13 mouse cellular contexts compared by ENCODE assay signal in genomic region chr19:16314295-16314821, GRCm38 (mm10).
DNase-seq lines count a peak whose midpoint lies in the region; ATAC-seq and TF ChIP-seq lines count a peak whose summit lies in the region.
"Had no signal": no experiment of that assay in that cellular context is flagged by ENCODE, and none has a peak within 500 bp of the region (broad histone marks: within the 10 kb centered on the region; RNA-seq: fewer than 3 reads in every experiment).

No protein-coding gene starts in this region.

- TF ChIP-seq POLR2A in kidney, adult 2 months (IDR thresholded peaks at IDR 0.05; ENCODE audit: low read depth, low read length) = no peak

- H3K27me3 ChIP-seq in kidney, adult 2 months (replicated peaks; ENCODE audit: control insufficient read depth, insufficient read depth, low read length) = no peaks in the 10 kb centered on the region
- no peaks in the 10 kb centered on the region for H3K27me3 ChIP-seq in kidney, embryonic 14.5 days (ENCODE audit: control insufficient read depth, insufficient read depth, low read length)
- H3K27me3 ChIP-seq in midbrain, embryonic 14.5 days (ENCODE audit: control insufficient read depth, insufficient read depth, low read length) = no peaks in the 10 kb centered on the region
- no peaks in the 10 kb centered on the region for H3K27me3 ChIP-seq in midbrain, embryonic 11.5 days (ENCODE audit: control insufficient read depth, insufficient read depth, low read length)
- H3K27me3 ChIP-seq in intestine, embryonic 16.5 days (replicated peaks; ENCODE audit: control insufficient read depth, insufficient read depth, low read length) = no peaks in the 10 kb centered on the region
- H3K27me3 ChIP-seq: CH12.LX; embryonic facial prominence, embryonic 12.5 days; limb, embryonic 15.5 days had no signal

- WGBS in kidney, adult 2 months = 18% methylated on average over 4 of the region's 4 CpGs
- 69% methylated on average over 4 of the region's 4 CpGs for WGBS in kidney, embryonic 14.5 days
- WGBS in midbrain, embryonic 14.5 days = 16% methylated on average over 4 of the region's 4 CpGs
- WGBS in midbrain, embryonic 11.5 days = 39% methylated on average over 4 of the region's 4 CpGs
- WGBS in intestine, embryonic 16.5 days = 29% methylated on average over 4 of the region's 4 CpGs

- H3K36me3 ChIP-seq in kidney, adult 2 months (ENCODE audit: control insufficient read depth, insufficient read depth, low read length) = no peaks in the 10 kb centered on the region
- no peaks in the 10 kb centered on the region for H3K36me3 ChIP-seq in kidney, embryonic 14.5 days (ENCODE audit: control insufficient read depth, insufficient read depth, low read length)
- 0 out of 2 replicates have a peak, but pooled peaks cover 3% of the 10 kb centered on the region for H3K36me3 ChIP-seq in midbrain, embryonic 14.5 days (ENCODE audit: control insufficient read depth, insufficient read depth, low read length)
- no peaks in the 10 kb centered on the region for H3K36me3 ChIP-seq in midbrain, embryonic 11.5 days (ENCODE audit: control insufficient read depth, insufficient read depth, low read length)
- H3K36me3 ChIP-seq in intestine, embryonic 16.5 days (ENCODE audit: control insufficient read depth, insufficient read depth, low read length) = no peaks in the 10 kb centered on the region
- H3K36me3 ChIP-seq: embryonic facial prominence, embryonic 12.5 days; limb, embryonic 15.5 days had no signal

- no peak overlapping the region for H3K9ac ChIP-seq in kidney, embryonic 14.5 days (ENCODE audit: low read depth, low read length)
- no peak overlapping the region for H3K9ac ChIP-seq in midbrain, embryonic 14.5 days (replicated peaks; ENCODE audit: low read length)
- no peak overlapping the region for H3K9ac ChIP-seq in midbrain, embryonic 11.5 days (ENCODE audit: low read length)
- H3K9ac ChIP-seq in intestine, embryonic 16.5 days (ENCODE audit: low read depth, low read length) = no peak overlapping the region
- H3K9ac ChIP-seq: embryonic facial prominence, embryonic 12.5 days; limb, embryonic 15.5 days had no signal

- peak; percentile 48 for DNase-seq in kidney, adult 2 months
- DNase-seq in midbrain, embryonic 14.5 days = peak; percentile 71
- no peak for DNase-seq in midbrain, embryonic 11.5 days (ENCODE audit: low spot score, missing footprints)
- DNase-seq in cerebellum, adult 8-10 months = peak; percentile 48
- DNase-seq in lung, postnatal 36 days = peak; percentile 58
- no peak for DNase-seq in left cerebral cortex, adult 8-10 months (ENCODE audit: low spot score in 2 of 2)
- DNase-seq: right cerebral cortex, postnatal 4 days had no signal

- no peak for TF ChIP-seq CTCF in kidney, adult 2 months (conservative IDR thresholded peaks at IDR 0.05; ENCODE audit: insufficient read depth, insufficient read length, low read depth, low read length)

- H3K4me3 ChIP-seq in kidney, adult 2 months (ENCODE audit: insufficient read depth, low read depth, low read length) = no peak overlapping the region
- H3K4me3 ChIP-seq in kidney, embryonic 14.5 days (ENCODE audit: low read length) = no peak overlapping the region
- no peak overlapping the region for H3K4me3 ChIP-seq in midbrain, embryonic 14.5 days (replicated peaks; ENCODE audit: low read depth, low read length)
- H3K4me3 ChIP-seq in midbrain, embryonic 11.5 days (ENCODE audit: low read depth, low read length) = no peak overlapping the region
- H3K4me3 ChIP-seq in intestine, embryonic 16.5 days (ENCODE audit: low read length) = no peak overlapping the region
- H3K4me3 ChIP-seq: embryonic facial prominence, embryonic 12.5 days; limb, embryonic 15.5 days had no signal

- no peaks in the 10 kb centered on the region for H3K9me3 ChIP-seq in kidney, embryonic 14.5 days (ENCODE audit: control insufficient read depth, low read length)
- H3K9me3 ChIP-seq in midbrain, embryonic 14.5 days (ENCODE audit: control insufficient read depth, low read length) = no peaks in the 10 kb centered on the region
- no peaks in the 10 kb centered on the region for H3K9me3 ChIP-seq in midbrain, embryonic 11.5 days (ENCODE audit: control insufficient read depth, low read length)
- no peaks in the 10 kb centered on the region for H3K9me3 ChIP-seq in intestine, embryonic 16.5 days (ENCODE audit: control insufficient read depth, low read length)
- H3K9me3 ChIP-seq: embryonic facial prominence, embryonic 12.5 days; limb, embryonic 15.5 days had no signal

- no peak overlapping the region for H3K27ac ChIP-seq in kidney, adult 2 months (ENCODE audit: insufficient read depth, low read depth, low read length)
- H3K27ac ChIP-seq in kidney, embryonic 14.5 days (ENCODE audit: low read depth, low read length) = no peak overlapping the region
- H3K27ac ChIP-seq in midbrain, embryonic 14.5 days (replicated peaks; ENCODE audit: low read depth, low read length) = peak overlapping the region; percentile 10; the same call in 1 of the 2 replicates
- H3K27ac ChIP-seq in midbrain, embryonic 11.5 days (ENCODE audit: low read depth, low read length) = no peak overlapping the region
- no peak overlapping the region for H3K27ac ChIP-seq in intestine, embryonic 16.5 days (ENCODE audit: low read length)
- H3K27ac ChIP-seq: embryonic facial prominence, embryonic 12.5 days; limb, embryonic 15.5 days; stomach, postnatal 0 days had no signal

- H3K4me2 ChIP-seq in kidney, embryonic 14.5 days (replicated peaks; ENCODE audit: low read depth, low read length) = no peak overlapping the region
- H3K4me2 ChIP-seq in midbrain, embryonic 14.5 days (ENCODE audit: low read length) = no peak overlapping the region
- H3K4me2 ChIP-seq in midbrain, embryonic 11.5 days = no peak overlapping the region
- H3K4me2 ChIP-seq in intestine, embryonic 16.5 days (ENCODE audit: low read depth, low read length) = no peak overlapping the region
- H3K4me2 ChIP-seq: embryonic facial prominence, embryonic 12.5 days; limb, embryonic 15.5 days had no signal

- H3K4me1 ChIP-seq in kidney, adult 2 months (ENCODE audit: control insufficient read depth, insufficient read depth, low read length) = peaks cover 6% of the 10 kb centered on the region
- peaks cover 7% of the 10 kb centered on the region for H3K4me1 ChIP-seq in kidney, embryonic 14.5 days (ENCODE audit: control insufficient read depth, insufficient read depth, low read length)
- H3K4me1 ChIP-seq in midbrain, embryonic 14.5 days (ENCODE audit: control insufficient read depth, insufficient read depth, low read length) = peaks cover 15% of the 10 kb centered on the region
- H3K4me1 ChIP-seq in midbrain, embryonic 11.5 days (ENCODE audit: control insufficient read depth, insufficient read depth, low read length) = no peaks in the 10 kb centered on the region
- peaks cover 4% of the 10 kb centered on the region for H3K4me1 ChIP-seq in intestine, embryonic 16.5 days (ENCODE audit: control insufficient read depth, insufficient read depth, low read length)

- ATAC-seq in kidney, embryonic 14.5 days (ENCODE audit: low FRiP score, low TSS enrichment) = no peak
- ATAC-seq in midbrain, embryonic 14.5 days (ENCODE audit: low FRiP score, low TSS enrichment) = no peak
- no peak for ATAC-seq in midbrain, embryonic 11.5 days (ENCODE audit: low FRiP score)
- ATAC-seq in intestine, embryonic 16.5 days = no peak

Comparison
In these comparisons a context has a peak if more than half of its experiments do, and no peak if none do; other contexts are left out.
1. DNase-seq: peak in kidney, adult 2 months (single experiment), midbrain, embryonic 14.5 days (single experiment), cerebellum, adult 8-10 months (single experiment) and lung, postnatal 36 days (single experiment); none in midbrain, embryonic 11.5 days (single experiment) and left cerebral cortex, adult 8-10 months (0 of 2).